Mouse (Mus musculus) heart, postnatal 14 days (tissue): ENCODE results near the gene Cdnf. TPM values are rescaled to one million over a fixed set of nuclear protein-coding genes. Genes with fewer than 3 reads are reported as not detected.

ENCODE experiments used
- DNase-seq, 2 experiments: peaks; one replicate each; pipeline ENCODE4 v3.0.0; 2021 to 2022
- intact Hi-C: fragments of 180-260 bp; cut with DNase I; formaldehyde crosslinking; loops from one replicate; pipeline ENCODE4 v1.15.1; 2025
- total RNA-seq, 2 experiments: library from RNA; stranded (reverse); gene quantifications; 2 replicates each; pipeline ENCODE4 v1.2.3; 2021

The Cdnf gene
- total RNA-seq, 2 experiments from 2014 or later, result 13.9 to 14.0 TPM

- intact Hi-C loops, result no loop called here
- no peak for DNase-seq
Observed at GRCm38 (mm10) chr2:3575140-3575539, 62.3 kb downstream of the Cdnf start.

Other genes starting within 250 kb of the Cdnf start
- gene Nmt2, start 228.8 kb upstream of the Cdnf start, total RNA-seq, result 10 to 100 TPM; 11.2 to 12.5 TPM
- gene Rpp38, start 180.4 kb upstream of the Cdnf start, total RNA-seq, result 1 to 10 TPM; 4.1 to 4.7 TPM
- gene Acbd7, start 176.9 kb upstream of the Cdnf start, total RNA-seq, result 1 to 10 TPM in 1 of 2 experiments, under 1 TPM in 1; 0.98 to 1.1 TPM
- not detected for gene Olah, start 115.8 kb upstream of the Cdnf start, total RNA-seq
- 1 to 10 TPM; 2.2 to 3.0 TPM for gene Meig1, start 90.4 kb upstream of the Cdnf start, total RNA-seq
- gene Dclre1c, start 88.9 kb upstream of the Cdnf start, total RNA-seq, result 1 to 10 TPM; 3.6 to 3.8 TPM
- gene Suv39h2, start 38.0 kb upstream of the Cdnf start, total RNA-seq, result under 1 TPM; 0.74 to 0.76 TPM
- gene Gm45902, start 240 bp upstream of the Cdnf start, total RNA-seq, result 1 to 10 TPM; 1.4 to 2.0 TPM
- 10 to 100 TPM; 25.5 to 27.1 TPM for gene Hspa14, start 216 bp upstream of the Cdnf start, total RNA-seq
- 10 to 100 TPM; 10.2 to 14.1 TPM for gene Fam107b, start 57.5 kb downstream of the Cdnf start, total RNA-seq